Comparison of ENCODE assay signal across 27 mouse cellular contexts in genomic region chr2:171640478-171640877, GRCm38 (mm10).
DNase-seq lines count a peak whose midpoint lies in the region; ATAC-seq and TF ChIP-seq lines count a peak whose summit lies in the region.
"Had no signal": no experiment of that assay in that cellular context is flagged by ENCODE, and none has a peak within 500 bp of the region (broad histone marks: within the 10 kb centered on the region; RNA-seq: fewer than 3 reads in every experiment).

No protein-coding gene starts in this region.

- H3K4me1 ChIP-seq in kidney, adult 2 months (ENCODE audit: control insufficient read depth, insufficient read depth, low read length), result no peaks in the 10 kb centered on the region
- peaks cover 10% of the 10 kb centered on the region; the same call in 1 of the 2 replicates for H3K4me1 ChIP-seq in midbrain, embryonic 13.5 days (replicated peaks)
- H3K4me1 ChIP-seq in midbrain, embryonic 10.5 days, result peaks cover 8% of the 10 kb centered on the region
- H3K4me1 ChIP-seq in kidney, postnatal 0 days (replicated peaks; ENCODE audit: insufficient read depth, low read length), result no peaks in the 10 kb centered on the region
- H3K4me1 ChIP-seq in forebrain, embryonic 16.5 days (replicated peaks; ENCODE audit: control insufficient read depth, insufficient read depth, low read length), result peaks cover 11% of the 10 kb centered on the region
- H3K4me1 ChIP-seq: embryonic facial prominence, embryonic 12.5 days; liver, embryonic 12.5 days; neural tube, embryonic 12.5 days had no signal

- H3K27me3 ChIP-seq in kidney, adult 2 months (replicated peaks; ENCODE audit: control insufficient read depth, insufficient read depth, low read length), result no peaks in the 10 kb centered on the region
- H3K27me3 ChIP-seq in midbrain, embryonic 13.5 days, result no peaks in the 10 kb centered on the region
- H3K27me3 ChIP-seq in midbrain, embryonic 10.5 days (ENCODE audit: low read depth, poor library complexity, severe bottlenecking), result no peaks in the 10 kb centered on the region
- no peaks in the 10 kb centered on the region for H3K27me3 ChIP-seq in kidney, postnatal 0 days (ENCODE audit: insufficient read depth, low read length)
- H3K27me3 ChIP-seq in forebrain, embryonic 16.5 days (replicated peaks; ENCODE audit: control insufficient read depth, insufficient read depth, low read length), result no peaks in the 10 kb centered on the region; the same call in 1 of the 2 replicates
- H3K27me3 ChIP-seq: CH12.LX; embryonic facial prominence, embryonic 12.5 days; liver, embryonic 12.5 days; midbrain, embryonic 12.5 days; neural tube, embryonic 12.5 days; Patski had no signal

- no peak for TF ChIP-seq CTCF in kidney, adult 2 months (conservative IDR thresholded peaks at IDR 0.05; ENCODE audit: insufficient read depth, insufficient read length, low read depth, low read length)
- TF ChIP-seq CTCF in kidney, postnatal 0 days (IDR thresholded peaks at IDR 0.05; ENCODE audit: low read depth), result no peak

- peak; percentile 28 for DNase-seq in kidney, adult 2 months
- no peak for DNase-seq in kidney, postnatal 36 days
- no peak for DNase-seq in midbrain, embryonic 10.5 days (ENCODE audit: low spot score)
- no peak for DNase-seq in kidney, postnatal 0 days (ENCODE audit: low spot score)
- no peak for DNase-seq in frontal cortex, adult 2 months (ENCODE audit: extremely low spot score in 1 of 2, low spot score in 1 of 2)
- DNase-seq: adrenal gland, adult 8-10 months; B cell, adult 2 months; cerebellum, adult 2 months; cerebellum, postnatal 25 days; heart, postnatal 4 days; lung, adult 18-20 months; right cerebral cortex, postnatal 14 days; thymus, postnatal 14 days had no signal

- H3K36me3 ChIP-seq in kidney, adult 2 months (ENCODE audit: control insufficient read depth, insufficient read depth, low read length), result no peaks in the 10 kb centered on the region
- H3K36me3 ChIP-seq in midbrain, embryonic 13.5 days, result no peaks in the 10 kb centered on the region
- H3K36me3 ChIP-seq in midbrain, embryonic 10.5 days, result no peaks in the 10 kb centered on the region
- no peaks in the 10 kb centered on the region for H3K36me3 ChIP-seq in kidney, postnatal 0 days (ENCODE audit: insufficient read depth, low read length)
- H3K36me3 ChIP-seq in forebrain, embryonic 16.5 days (ENCODE audit: control insufficient read depth, insufficient read depth), result no peaks in the 10 kb centered on the region
- H3K36me3 ChIP-seq: embryonic facial prominence, embryonic 12.5 days; G1E; heart, embryonic 10.5 days; liver, embryonic 12.5 days; midbrain, embryonic 12.5 days; neural tube, embryonic 12.5 days had no signal

- H3K4me2 ChIP-seq in midbrain, embryonic 13.5 days (replicated peaks), result no peak overlapping the region
- H3K4me2 ChIP-seq in kidney, postnatal 0 days (ENCODE audit: low read length), result peak overlapping the region; percentile 27; the same call in 1 of the 2 replicates
- no peak overlapping the region for H3K4me2 ChIP-seq in forebrain, embryonic 16.5 days (ENCODE audit: low read length)
- H3K4me2 ChIP-seq: embryonic facial prominence, embryonic 12.5 days; hindbrain, embryonic 14.5 days; liver, embryonic 12.5 days; midbrain, embryonic 12.5 days; neural tube, embryonic 12.5 days had no signal

- no peak overlapping the region for H3K9ac ChIP-seq in midbrain, embryonic 13.5 days (replicated peaks)
- H3K9ac ChIP-seq in kidney, postnatal 0 days (ENCODE audit: low read depth, low read length), result no peak overlapping the region
- H3K9ac ChIP-seq in forebrain, embryonic 16.5 days (replicated peaks; ENCODE audit: low read depth, low read length), result no peak overlapping the region
- H3K9ac ChIP-seq: embryonic facial prominence, embryonic 12.5 days; hindbrain, embryonic 14.5 days; liver, embryonic 12.5 days; midbrain, embryonic 12.5 days; neural tube, embryonic 12.5 days had no signal

- no peak overlapping the region for H3K27ac ChIP-seq in kidney, adult 2 months (ENCODE audit: insufficient read depth, low read depth, low read length)
- 0 out of 2 replicates have a peak overlapping the region, but pooled peaks have one; percentile 40 for H3K27ac ChIP-seq in midbrain, embryonic 13.5 days
- no peak overlapping the region for H3K27ac ChIP-seq in midbrain, embryonic 10.5 days (replicated peaks)
- no peak overlapping the region for H3K27ac ChIP-seq in kidney, postnatal 0 days
- H3K27ac ChIP-seq in forebrain, embryonic 16.5 days (ENCODE audit: low read length), result no peak overlapping the region
- H3K27ac ChIP-seq: embryonic facial prominence, embryonic 12.5 days; heart, embryonic 10.5 days; hindbrain, embryonic 14.5 days; layer of hippocampus, adult 2 months; liver, embryonic 12.5 days; midbrain, embryonic 12.5 days; neural tube, embryonic 12.5 days; stomach, postnatal 0 days had no signal

- ATAC-seq in midbrain, embryonic 13.5 days, result peak; percentile 50; the same call in 1 of the 2 replicates
- no peak for ATAC-seq in kidney, postnatal 0 days (replicated peaks; ENCODE audit: low FRiP score, low read depth)
- no peak for ATAC-seq in forebrain, embryonic 16.5 days
- ATAC-seq: inflammation-experienced regulatory T-cells, adult 6 months; liver, embryonic 12.5 days; Patski had no signal

- no peak overlapping the region for H3K4me3 ChIP-seq in kidney, adult 2 months (ENCODE audit: insufficient read depth, low read depth, low read length)
- H3K4me3 ChIP-seq in midbrain, embryonic 13.5 days (replicated peaks), result no peak overlapping the region
- no peak overlapping the region for H3K4me3 ChIP-seq in midbrain, embryonic 10.5 days
- no peak overlapping the region for H3K4me3 ChIP-seq in kidney, postnatal 0 days (replicated peaks; ENCODE audit: low read depth, low read length)
- H3K4me3 ChIP-seq in forebrain, embryonic 16.5 days (replicated peaks; ENCODE audit: low read length), result no peak overlapping the region
- H3K4me3 ChIP-seq: embryonic facial prominence, embryonic 12.5 days; heart, embryonic 10.5 days; layer of hippocampus, adult 2 months; liver, embryonic 12.5 days; midbrain, embryonic 12.5 days; neural tube, embryonic 12.5 days had no signal

- H3K9me3 ChIP-seq in midbrain, embryonic 13.5 days, result no peaks in the 10 kb centered on the region
- H3K9me3 ChIP-seq in midbrain, embryonic 10.5 days (replicated peaks), result no peaks in the 10 kb centered on the region
- H3K9me3 ChIP-seq in kidney, postnatal 0 days (replicated peaks; ENCODE audit: low read length), result no peaks in the 10 kb centered on the region
- no peaks in the 10 kb centered on the region for H3K9me3 ChIP-seq in forebrain, embryonic 16.5 days (ENCODE audit: control insufficient read depth, low read length)
- H3K9me3 ChIP-seq: embryonic facial prominence, embryonic 12.5 days; heart, embryonic 10.5 days; liver, embryonic 12.5 days; midbrain, embryonic 12.5 days; neural tube, embryonic 12.5 days had no signal

- WGBS in kidney, adult 2 months, result 47% methylated on average over 9 of the region's 9 CpGs
- WGBS in midbrain, embryonic 13.5 days, result 64% methylated on average over 9 of the region's 9 CpGs
- 89% methylated on average over 9 of the region's 9 CpGs for WGBS in midbrain, embryonic 10.5 days
- 46% methylated on average over 9 of the region's 9 CpGs for WGBS in kidney, postnatal 0 days
- 79% methylated on average over 9 of the region's 9 CpGs for WGBS in forebrain, embryonic 16.5 days

- no peak for TF ChIP-seq POLR2A in kidney, adult 2 months (IDR thresholded peaks at IDR 0.05; ENCODE audit: low read depth, low read length)
